Mouse (Mus musculus) frontal cortex, postnatal 25 days (tissue): ENCODE data around the gene Moxd1.
"Not testable (repeated sequence)": the region's sequence is repeated elsewhere in the genome, so short reads cannot be mapped to it uniquely, and the experiment has no call there.

Experiments used
- DNase-seq, 2 experiments: peaks; one replicate each; pipeline ENCODE4 v3.0.0; 2022; ENCODE audit warnings: low spot score in 2 of 2

The Moxd1 gene

DNA sequence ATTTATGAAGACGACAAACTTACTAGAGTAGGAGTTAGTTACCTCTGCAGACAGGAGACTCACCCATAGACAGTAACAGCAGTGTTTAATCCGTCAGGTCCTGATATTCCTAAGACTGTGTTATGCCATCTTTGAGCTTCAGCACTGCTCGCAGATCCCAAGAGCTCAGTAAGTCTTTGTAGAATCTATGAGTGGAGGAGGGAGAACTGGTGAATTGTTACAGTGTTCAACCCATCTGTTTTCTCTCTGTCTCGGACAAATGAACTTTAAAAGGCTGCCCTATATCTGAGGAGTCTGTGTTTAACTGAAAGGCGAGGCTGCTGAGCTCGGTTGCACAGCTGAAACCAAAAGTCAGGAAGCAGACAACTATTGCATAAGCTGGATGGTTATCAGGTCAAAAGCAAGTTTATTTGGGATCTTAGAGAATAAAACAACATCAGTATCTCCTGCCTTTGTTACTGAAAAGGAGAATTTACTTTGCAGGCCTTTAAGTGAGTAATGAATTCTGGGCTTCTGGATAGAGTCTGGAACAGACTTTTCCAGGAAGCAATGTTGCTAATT, 47.8 kb downstream of the Moxd1 start:
- no peak for DNase-seq

DNA sequence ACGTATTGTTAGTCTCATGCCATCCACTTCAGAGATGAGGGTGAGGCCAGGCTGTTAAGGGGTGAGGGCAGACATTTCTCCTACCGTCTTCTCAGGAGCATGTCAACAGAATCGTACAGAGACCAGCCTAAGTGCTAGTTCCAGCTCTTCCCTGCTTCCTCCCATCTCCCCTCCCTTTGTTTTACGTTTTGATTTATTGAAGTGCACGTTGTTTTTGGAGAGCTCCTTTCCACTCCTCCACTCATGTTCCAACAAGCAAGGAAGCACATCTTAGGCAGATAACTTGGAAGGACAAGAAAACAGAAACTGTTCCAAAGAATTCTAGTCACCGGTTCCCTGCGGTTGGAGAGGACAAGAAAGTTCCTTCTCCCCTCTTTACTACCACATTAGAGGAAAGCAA, 52.9 kb downstream of the Moxd1 start:
- no peak for DNase-seq

DNA sequence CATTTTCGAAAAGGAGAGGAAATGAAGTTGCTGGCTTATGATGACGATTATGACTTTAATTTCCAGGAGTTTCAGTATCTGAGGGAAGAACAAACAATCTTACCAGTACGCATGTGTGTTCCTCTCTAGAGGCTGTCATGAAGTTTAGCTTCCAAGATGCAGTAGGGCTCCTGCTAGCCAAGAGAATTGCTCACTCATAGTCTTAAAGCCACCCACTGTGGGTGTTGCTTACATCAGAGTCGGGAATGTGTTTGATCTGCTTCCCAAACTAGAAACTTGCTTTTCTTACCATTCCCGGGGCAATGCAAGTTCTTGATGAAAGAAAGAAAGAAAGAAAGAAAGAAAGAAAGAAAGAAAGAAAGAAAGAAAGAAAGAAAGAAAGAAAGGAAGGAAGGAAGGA, 59.3 kb downstream of the Moxd1 start:
- DNase-seq, result no peak

DNA sequence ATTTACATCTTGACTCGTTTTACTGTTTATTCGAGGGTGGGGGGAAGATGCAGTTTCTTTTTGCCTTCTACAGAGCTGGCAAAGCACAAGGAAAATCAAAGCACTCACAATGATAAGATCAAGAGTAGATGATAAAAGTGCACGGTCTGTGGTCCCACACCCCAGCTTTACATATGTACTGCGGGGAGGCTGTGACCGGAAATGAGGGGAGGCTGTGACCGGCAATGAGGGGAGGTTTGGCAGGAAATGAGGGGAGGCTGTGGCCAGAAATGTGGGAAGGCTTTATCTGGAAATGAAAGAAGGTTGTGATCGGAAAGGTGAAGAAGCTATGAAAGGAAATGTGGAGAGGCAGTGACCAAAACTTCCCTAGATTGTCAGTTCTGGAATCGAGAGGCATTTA, 68.3 kb downstream of the Moxd1 start:
- DNase-seq, result no peak

DNA sequence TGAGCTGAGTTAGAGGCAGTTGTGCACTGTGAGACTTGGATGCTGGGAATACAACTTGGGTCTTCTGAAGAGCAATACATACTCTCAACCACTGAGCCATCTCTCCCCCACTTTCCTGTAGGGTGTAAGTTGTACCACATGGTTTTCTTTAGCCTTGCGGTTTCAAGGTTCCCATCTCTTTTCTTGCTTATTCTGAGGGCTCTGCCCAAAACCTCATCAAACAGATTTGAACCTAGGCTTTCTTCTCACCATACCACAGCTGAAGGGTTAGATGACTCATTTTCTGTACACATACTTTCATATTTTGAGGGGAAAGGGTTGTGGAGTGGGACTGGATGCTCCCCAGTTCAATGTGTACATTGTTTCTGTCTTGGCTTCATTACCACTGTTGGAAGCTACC, 69.4 kb downstream of the Moxd1 start:
- no peak for DNase-seq

DNA sequence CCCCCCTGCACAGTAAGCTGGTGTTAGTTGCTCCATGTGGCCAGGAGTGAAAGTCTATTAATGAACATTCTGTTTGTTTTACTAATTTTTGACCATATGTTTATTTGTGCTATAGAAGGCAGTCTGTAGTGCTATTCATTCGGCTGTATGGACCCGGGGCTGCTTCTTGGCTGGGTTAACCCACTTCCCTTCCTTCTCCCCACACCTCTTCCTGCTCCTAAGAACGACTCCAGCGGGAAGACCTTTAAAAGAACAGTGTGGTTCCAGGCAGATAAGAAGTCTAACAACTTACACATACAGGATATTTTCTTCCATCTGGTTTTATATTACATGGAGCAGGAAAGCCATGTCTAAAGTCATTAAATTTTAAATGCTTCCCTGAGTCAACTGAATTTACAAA, 73.3 kb downstream of the Moxd1 start:
- no peak for DNase-seq

DNA sequence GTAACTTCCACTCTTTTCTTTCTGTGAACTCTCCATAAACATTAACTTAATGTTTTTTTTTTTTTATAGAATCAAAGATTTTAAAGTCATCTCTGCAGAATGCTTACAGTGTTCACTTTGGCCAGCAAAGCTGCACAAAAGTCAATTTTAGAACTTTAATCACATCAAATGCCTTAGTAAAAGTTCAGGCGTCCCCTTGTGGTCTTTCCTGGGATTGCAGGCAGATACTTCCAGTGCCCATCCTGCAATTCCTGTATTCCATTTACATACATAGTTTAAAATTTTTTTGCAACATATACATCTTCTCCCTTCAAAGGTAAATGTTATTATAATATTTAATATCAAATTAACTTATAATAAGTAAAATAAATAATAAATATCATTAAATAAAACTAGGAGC, 74.5 kb downstream of the Moxd1 start:
- peak; percentile 12 to 23 for DNase-seq

DNA sequence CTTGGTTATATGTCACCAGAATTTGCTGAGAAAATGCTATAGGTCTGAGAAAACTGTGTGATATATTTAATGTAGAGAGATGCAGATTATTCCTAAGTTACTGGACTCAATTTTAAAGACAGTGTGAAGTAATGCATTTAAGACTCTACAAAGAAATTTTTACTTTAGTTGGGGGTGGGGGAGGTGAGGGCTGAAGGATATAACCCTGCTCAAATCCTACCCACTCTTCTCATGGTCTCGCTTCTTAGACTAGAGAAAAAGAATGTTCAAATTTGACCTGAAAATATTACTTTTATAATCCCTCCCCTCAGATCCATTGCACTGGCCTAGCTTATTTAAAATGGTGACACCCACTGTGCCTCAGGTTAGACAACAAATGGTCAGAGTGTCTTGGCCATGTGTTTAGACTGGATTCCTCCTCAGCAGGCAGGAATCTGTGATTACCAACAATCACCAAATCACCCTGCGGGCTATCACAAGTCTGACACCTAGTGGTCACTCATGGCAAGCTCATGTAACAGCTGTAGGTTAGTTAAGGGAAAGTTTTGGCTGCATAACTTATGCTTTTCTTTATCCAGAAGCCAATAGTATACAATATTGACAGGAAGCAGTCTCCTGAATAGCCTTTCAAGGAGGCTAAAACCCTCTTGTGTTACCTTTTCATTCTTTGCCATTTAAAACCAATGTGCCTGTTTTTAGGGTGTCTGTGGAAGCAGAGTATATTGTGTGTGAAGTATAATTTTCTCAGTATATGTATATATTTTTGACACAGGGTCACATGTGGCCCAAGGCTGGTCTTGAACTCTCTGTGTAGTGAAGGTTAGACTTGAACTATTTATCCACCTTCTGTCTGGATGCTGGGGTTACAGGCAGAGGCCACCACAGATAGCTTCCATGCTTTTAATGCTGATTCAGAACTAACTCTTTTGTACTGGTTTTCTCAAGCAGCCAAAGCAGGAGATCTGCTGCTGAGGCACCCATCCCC, 75.2 kb downstream of the Moxd1 start:
- peak; percentile 22 to 48 for DNase-seq

DNA sequence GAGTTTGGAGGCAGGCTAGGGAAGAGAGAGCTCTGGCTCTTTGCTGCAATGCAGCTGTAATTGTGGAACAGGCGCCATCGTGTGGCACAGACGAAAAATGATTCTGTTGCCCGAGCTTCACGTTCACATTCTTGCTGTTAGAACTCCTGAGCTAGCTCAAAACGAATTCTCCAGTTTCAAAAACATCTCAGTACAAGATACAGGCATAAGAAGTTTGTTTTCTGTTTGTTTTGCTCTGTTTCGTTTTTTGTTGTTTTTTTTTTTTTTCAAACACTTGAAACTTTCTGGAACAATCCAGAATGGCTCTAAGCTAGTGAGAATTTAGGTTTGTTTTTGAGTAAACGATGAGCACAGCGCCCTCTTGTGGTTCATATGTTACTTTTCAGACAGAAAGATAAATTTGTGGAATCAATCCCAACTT, 88.9 kb downstream of the Moxd1 start:
- peak; percentile 27 to 37 for DNase-seq

DNA sequence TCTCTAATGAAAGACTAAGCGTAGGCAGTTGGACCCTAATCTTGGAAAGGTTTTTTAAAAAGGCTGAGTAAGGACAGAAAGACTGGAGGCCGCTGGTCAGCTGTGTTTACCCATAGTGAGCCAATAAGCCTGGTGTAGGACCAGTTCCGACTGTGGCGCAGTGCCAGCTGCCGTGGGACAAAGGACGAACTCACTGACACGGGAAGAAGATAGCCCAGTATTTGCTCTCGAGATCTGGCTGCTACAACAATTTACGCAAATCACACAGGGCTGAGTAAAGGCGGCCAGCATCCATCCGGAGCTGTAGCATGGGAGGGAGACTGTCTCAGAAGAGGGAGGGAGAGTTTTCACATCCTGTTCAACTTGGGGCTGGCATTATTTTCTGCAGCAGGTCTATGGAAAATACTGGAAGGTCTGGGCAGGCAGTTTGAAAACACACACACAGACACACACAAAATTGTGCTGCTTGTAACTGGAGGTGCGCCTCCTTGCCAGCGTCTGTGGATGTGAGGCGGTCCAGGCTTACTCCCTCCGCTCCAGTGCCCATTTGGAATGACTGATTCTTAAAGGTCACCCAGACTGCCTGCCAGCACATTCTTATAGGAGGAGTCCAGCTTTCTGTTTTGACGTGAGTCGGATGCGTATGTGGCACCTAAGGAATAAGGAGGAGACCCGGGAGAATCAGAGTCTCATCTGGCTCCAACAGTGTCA, 94.0 kb downstream of the Moxd1 start:
- peak in 1 of 2 experiments; percentile 20 for DNase-seq

DNA sequence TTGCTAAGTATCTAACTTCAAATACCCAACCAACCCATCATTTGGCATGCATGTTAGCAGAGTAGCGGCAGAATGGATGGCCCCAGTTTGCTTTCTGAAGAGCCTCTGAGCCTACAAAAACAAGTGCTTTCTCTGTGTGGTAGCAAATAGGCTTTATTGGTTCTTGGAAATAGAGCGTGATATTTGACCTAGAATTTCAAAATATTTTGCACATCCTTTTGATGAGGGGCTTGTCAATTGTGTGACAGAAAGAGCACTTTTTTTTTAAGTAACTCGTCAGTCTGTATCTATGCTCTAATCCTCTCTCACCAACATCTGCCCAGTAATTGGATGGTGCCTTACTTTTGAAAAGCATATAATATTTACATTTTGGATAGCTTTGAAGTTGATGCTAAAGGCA, 97.0 kb downstream of the Moxd1 start:
- DNase-seq, result no peak

DNA sequence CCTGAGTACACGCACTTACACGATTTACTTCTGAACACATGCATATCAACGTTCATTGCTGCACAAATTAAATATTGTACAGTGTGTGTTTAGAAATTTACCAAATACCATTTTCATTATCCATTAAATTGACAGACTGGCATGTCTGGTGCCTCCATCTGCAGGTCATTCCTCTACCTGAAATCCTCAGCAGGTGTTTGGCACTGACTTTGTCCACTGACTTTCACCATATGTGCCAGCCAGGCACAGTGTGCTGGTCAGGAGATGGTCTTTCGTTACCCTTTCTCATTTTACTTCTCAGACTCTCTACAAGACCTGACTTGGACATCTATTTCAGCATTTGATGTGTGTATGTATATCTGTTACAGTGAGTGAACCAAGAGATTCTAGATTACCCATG, 99.7 kb downstream of the Moxd1 start:
- no peak for DNase-seq

DNA sequence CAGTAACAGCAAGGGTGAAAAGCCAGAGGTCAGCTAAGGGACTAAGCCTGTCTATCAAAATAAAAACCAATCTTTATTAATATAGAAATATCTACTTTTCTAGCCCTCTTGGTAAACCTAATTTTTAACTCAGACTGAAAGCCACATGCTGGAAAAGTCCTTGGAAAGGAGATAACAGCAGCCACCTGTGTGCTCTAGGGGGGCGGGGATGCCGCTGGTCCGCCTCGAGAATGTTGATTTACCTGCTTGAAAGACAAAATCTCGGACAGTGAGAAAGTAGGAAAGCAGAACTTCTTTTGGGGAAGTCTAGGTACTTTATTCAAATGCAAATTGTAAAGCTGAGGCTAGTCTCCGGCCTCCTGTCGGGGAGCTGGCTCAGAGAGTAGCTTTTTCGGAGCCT, 103.9 kb downstream of the Moxd1 start:
- DNase-seq, result not testable (repeated sequence)

DNA sequence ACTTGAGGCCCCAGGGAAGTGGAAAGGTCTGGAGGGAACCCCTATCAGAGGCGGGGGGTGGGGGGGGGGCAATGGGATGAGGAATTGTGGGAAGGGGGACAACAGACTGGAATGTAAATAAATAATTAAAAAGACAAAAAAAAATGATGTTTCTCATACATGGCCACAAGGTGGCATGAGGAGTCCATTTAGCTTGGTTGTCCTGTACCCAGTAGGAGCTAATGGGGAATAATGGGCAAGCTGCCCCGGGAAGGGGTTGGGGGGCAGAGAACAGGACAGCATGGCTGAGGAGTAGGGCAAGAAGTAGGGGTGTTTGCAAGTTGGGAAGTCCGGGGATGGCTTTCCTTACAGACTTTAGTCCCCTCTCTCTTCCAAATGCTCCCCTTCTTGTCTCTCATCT, 109.5 kb downstream of the Moxd1 start:
- DNase-seq, result no peak

DNA sequence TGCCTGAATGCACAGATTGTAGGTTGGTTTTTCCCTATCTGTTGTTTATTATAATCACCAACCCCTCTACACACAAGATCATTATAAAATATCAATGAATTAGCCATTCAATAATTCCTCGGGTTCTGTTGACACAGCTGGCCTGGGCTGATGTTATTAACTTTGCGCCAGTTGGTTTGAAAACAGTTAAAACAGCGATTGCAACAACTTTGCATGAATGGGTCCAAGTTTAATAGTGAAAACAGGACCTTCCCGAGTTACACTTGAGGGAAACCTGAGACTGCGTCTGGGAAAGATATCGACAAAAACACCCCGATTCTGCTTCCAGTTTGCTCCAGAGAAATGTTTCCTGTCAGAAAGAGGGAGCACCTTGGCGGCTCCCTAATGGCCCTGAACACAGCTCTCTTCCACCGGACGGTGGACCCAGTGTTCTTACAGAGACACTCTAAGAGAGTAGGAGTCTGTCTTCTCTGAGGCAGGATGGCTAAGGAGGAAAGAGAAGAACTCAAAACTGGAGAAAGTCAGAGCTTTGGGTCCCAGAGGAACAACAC, 116.4 kb downstream of the Moxd1 start:
- no peak for DNase-seq

DNA sequence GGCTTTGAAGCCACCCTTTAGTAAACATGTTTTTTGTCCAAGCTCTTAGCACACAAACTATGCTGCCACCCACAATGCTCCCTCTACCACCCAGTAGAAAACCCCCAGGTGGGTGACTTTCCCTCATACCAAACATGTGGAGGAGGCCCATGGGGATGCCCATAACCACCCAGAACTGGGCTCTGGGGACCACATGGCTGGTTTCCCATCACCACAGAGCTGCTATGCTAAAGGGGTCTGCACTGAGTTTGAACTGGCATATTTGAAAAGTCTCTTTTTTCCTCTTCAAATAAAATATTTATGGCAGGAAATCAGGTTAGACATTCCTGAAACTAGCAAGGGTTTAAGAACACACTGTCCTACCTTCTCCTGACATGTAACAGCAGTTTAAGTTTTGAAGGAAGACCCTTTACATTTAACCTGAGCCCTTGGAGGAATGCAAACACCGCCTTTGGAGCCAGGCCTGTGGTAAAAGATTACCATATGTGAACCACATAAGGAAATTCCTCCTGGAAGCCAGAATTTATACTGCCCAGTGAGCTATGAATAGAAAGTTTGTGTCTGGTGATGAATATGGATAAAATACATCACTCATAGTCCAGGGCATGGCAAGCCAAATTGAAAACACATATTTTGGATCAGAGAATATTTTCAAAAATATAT, 117.4 kb downstream of the Moxd1 start:
- DNase-seq, result no peak

DNA sequence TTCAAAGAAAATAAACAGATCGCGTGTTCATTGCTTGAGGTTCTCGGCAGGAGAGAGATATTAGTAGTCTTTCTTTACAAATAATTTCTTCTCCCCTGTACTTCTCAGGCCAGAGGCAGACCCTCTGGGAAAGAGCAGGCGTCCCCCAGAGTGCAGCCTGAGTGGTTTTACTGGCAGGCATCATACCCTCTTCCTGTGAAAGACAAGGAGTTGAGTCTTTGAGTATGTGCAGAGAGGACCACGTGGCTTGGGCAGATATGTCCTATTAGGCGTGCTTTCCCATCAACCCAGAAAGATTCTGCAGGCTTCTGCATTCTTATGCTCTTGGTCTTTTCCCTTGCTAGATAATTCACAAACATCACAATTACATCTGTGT, 117.9 kb downstream of the Moxd1 start:
- DNase-seq, result no peak

DNA sequence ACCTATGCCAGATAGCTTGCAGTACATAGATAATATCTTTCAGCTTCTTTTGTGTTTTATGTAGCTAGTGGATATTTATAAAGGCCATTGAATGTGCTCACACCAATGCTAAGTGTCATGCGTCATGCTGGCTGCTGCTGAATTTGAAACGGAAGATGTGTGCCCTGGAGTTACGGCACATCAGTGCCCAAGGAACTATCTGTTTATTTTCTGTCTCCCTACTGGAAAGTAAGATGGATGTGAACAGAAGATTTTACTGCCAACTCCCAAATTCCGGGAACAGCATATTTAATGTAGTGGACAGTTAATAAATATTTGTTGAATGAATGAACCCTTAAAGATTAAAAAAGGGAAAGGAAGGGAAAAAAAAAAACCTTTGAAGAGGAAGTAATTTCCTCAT, 119.8 kb downstream of the Moxd1 start:
- DNase-seq, result no peak
